Mouse (Mus musculus) gastrocnemius, adult 18-20 months (tissue): Measurements from ENCODE around the gene Cask. TPM values are rescaled to one million over a fixed set of nuclear protein-coding genes. Genes with fewer than 3 reads are reported as not detected.
"Not testable (repeated sequence)": the region's sequence is repeated elsewhere in the genome, so short reads cannot be mapped to it uniquely, and the experiment has no call there.

ENCODE experiments used
- DNase-seq: peaks from one replicate; pipeline ENCODE4 v3.0.0; 2021; ENCODE audit warnings: low spot score
- long read RNA-seq, 2 experiments: library from polyadenylated mRNA; stranded (forward); transcript quantifications; one replicate each; pipeline ENCODE4 v2.0.0; 2021
- total RNA-seq, 2 experiments: library from RNA; stranded (reverse); gene quantifications; 2 replicates each; pipeline ENCODE4 v1.2.3; 2021

Cask gene
- 10 to 100 TPM in 1 of 2 experiments, 1 to 10 TPM in 1; 9.3 to 12.7 TPM for total RNA-seq
- long read RNA-seq, experiment 1, full-length matches to known transcripts: 5 of 13 reads
- long read RNA-seq, experiment 1, partial matches to known transcripts: 1 of 13 reads
- long read RNA-seq, experiment 1, other reads (novel, unspliced or antisense): 7 of 13 reads
- long read RNA-seq, experiment 2, full-length matches to known transcripts: 3 of 5 reads
- long read RNA-seq, experiment 2, partial matches to known transcripts: 1 of 5 reads
- long read RNA-seq, experiment 2, other reads (novel, unspliced or antisense): 1 of 5 reads

DNA sequence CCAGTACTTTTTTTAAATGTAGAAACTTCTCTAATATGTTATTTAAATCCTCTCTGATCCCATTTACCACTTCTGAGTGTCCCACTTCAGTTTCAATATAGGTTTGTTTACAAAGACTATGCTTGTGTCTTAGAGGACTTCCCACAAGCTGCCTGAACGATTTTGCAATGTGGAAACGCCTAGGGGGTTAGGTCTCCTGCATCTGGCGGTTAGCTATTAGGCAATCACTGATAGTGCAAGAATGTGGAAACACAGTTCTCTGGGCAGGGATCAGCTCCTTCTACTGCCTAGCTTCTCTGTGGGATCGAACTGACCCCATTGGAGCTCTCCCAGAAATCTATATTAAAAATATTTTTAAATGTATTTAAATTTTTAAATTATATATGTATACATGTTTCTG lies at the start of gene Cask:
TSS of gene Cask (minus strand) at position 83 of the 400 bp plus-strand sequence.
- peak; percentile 30 for DNase-seq

GRCm38 (mm10) chrX:13889976-13890375 lies 38.8 kb upstream of the Cask start:
- DNase-seq: no peak

- DNase-seq: no peak
These were observed 33.2 kb upstream of the Cask start for GRCm38 (mm10) chrX:13884348-13884747.

DNA sequence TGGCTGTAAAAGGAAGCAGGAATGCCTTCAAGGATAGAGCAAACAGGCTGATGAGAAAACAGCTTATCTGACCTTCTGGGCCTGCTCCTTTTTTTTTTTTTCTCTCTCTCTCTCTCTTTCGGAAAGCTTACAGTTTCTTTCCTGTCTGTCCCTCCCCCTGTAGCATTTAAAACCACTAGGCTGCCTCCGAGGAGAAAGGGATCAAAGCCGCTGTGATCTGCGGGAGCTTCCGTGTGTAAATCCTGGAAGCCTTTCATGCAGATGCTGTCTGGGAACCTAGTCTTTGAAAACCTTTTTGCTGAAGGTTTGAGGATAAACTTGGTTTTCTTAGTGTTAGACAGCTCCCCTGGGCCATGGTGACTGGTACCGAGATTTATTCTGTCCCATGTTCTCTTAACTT lies 30.8 kb upstream of the Cask start:
- no peak for DNase-seq

GRCm38 (mm10) chrX:13860145-13860544 lies 9.0 kb upstream of the Cask start:
- no peak for DNase-seq

- DNase-seq: no peak
These were observed 7.9 kb upstream of the Cask start for GRCm38 (mm10) chrX:13859051-13859450.

DNA sequence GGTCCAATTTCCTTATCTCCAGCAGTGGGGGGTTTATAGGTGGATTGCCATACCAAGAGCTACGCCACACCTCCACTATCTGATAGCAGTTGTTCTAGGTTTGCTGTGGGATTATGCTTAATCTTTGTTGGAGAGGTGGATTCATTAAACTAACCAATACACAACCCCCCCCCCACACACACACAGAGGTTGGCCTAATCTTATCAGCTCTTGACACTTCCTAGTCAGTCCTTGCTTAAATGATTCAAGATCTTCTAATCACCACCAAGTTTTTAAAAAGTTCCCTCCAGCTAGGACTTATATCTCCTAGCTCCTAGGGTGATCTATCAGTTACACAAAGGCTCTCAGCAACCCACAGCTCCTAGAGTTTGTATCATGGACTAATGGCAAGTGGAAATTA lies 2.7 kb downstream of the Cask start:
- DNase-seq: no peak

DNA sequence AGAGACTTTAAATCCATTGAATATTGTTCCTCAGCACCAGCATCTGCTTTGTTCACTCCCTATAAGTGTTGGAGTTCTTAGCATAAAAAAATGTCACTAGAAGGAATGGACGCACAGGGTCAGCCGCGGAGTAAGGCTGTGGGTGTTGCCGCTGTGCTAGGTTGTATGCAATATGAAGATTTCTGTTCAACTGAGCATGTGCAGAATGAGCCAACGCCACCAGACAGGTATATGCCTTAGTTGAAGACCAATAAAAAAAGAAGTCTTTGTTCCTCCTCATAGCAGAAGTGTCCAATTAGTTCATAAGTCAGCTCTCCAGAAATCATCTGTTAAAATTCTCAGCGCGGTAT lies 3.7 kb downstream of the Cask start:
- DNase-seq: no peak

- DNase-seq: peak; percentile 87
These were observed 4.3 kb downstream of the Cask start for GRCm38 (mm10) chrX:13846653-13847501.

- peak; percentile 15 for DNase-seq
These were observed 5.1 kb downstream of the Cask start for GRCm38 (mm10) chrX:13845858-13846652.

GRCm38 (mm10) chrX:13845141-13845857 lies 5.9 kb downstream of the Cask start:
- DNase-seq: peak; percentile 0

DNA sequence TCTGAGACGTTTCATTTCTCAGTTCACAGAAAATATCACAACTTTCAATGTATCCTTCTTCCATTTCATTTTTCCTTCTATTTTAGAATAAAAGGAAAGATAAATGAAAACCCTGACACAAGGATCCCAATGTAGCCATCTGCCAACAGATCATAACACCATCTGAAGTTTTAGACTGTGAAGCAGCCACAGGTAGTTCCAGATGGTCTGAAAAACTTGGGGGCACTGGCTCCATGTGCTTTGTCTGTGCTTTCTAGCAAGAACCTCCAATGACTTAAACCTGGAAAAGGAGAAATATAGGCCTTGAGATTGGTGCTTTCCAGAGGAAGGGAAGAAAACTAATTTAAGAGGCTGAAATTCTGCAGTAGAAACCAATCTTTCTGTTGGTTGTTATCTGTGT lies 28.4 kb downstream of the Cask start:
- no peak for DNase-seq

GRCm38 (mm10) chrX:13798754-13799153 lies 52.4 kb downstream of the Cask start:
- DNase-seq: peak; percentile 6

DNA sequence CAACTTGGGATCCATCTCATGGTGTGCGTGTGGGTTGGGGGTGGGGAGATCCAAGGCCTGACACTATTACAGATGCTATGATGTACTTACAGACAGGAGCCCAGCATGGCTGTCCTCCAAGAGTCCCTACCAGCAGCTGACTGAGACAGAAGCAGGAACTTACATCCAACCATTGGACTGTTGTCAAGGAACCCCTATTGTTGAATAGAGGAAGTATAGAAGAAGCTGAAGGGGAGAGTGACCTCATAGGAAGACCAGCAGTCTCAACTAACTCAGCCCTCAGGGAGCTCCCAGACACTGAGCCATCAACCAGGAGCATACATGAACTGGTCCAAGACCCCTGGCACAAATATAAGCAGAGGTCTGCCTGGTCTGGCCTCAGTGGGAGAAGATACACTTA lies 85.5 kb downstream of the Cask start:
- no peak for DNase-seq

DNA sequence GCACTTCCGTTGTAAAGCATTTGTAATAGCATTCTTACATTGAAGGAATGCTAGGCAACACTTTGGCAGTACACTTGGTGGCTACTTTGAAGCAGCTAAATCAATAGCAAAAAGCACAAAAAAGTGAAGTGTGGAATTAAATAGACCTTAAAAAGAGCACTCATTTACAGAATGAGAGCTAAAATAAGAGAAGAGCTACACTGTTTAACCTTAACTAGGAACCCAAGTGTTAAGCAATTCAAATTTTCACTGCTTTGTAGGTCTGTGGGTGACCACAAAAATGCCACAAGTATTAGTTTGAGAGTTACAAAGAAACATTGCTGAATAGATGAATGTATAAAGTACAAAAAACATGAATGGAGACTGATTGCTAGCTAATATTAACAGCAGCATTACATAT lies 86.1 kb downstream of the Cask start:
- DNase-seq: no peak

GRCm38 (mm10) chrX:13757279-13758005 lies 93.7 kb downstream of the Cask start:
- DNase-seq: peak; percentile 20

GRCm38 (mm10) chrX:13741110-13741509 lies 110.1 kb downstream of the Cask start:
- no peak for DNase-seq

DNA sequence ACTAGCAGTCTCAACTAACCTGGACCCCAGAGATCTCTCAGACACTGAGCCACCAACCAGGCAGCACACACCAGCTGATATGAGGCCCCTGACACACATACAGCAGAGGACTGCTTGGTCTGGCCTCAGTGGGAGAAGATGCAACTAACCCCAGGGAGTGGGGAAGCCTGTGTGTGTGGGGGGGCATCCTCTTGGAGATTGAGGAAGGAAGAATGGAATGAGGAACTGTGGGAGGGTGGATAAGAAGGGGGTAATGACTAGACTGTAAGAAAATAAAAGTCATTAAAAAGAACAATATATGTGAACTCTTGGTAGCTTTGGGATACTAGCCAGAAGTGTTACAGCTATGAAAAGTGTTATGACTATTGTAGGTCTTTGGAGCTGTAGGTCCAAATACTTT lies 120.4 kb downstream of the Cask start:
- DNase-seq: not testable (repeated sequence)

- DNase-seq: no peak
These were observed 121.2 kb downstream of the Cask start for GRCm38 (mm10) chrX:13729835-13730480.
